Mouse (Mus musculus) central nervous system, embryonic 11.5 days (tissue): ENCODE measurements around the gene Hist1h4n. TPM values are rescaled to one million over a fixed set of nuclear protein-coding genes. Genes with fewer than 3 reads are reported as not detected.

Source experiments
- polyA plus RNA-seq: library from polyadenylated mRNA; depleted of rRNA; stranded (reverse); fragments of >200 nt; gene quantifications from 2 replicates; pipeline ENCODE4 v1.2.3, GENCODE M21; 2012; rRNA removed

The Hist1h4n gene
- polyA plus RNA-seq = 25.3 and 35.4 TPM in 2 replicates

GRCm38 (mm10) chr13:21831418-21832394, at the start of gene Hist1h4n:
TSS of gene Hist1h4n (minus strand) at chr13:21832196.

GRCm38 (mm10) chr13:21833461-21833860, 1.5 kb upstream of the Hist1h4n start, which contains the start of the genes Hist1h2ap and Hist1h2br:
TSS of gene Hist1h2ap (minus strand) at chr13:21833507.
TSS of gene Hist1h2br (plus strand) at chr13:21833743.

GRCm38 (mm10) chr13:21811539-21811938, 20.5 kb downstream of the Hist1h4n start, which contains the start of gene Hist1h4m:
TSS of gene Hist1h4m (plus strand) at chr13:21811746.

GRCm38 (mm10) chr13:21810073-21810472, 21.9 kb downstream of the Hist1h4n start, which contains the start of the genes Hist1h2bq and Hist1h2ao:
TSS of gene Hist1h2bq (minus strand) at chr13:21810197.
TSS of gene Hist1h2ao (plus strand) at chr13:21810465.

GRCm38 (mm10) chr13:21786899-21787629, 44.9 kb downstream of the Hist1h4n start, which contains the start of the genes Hist1h2an and Hist1h2bp:
TSS of gene Hist1h2an (minus strand) at chr13:21787218.
TSS of gene Hist1h2bp (plus strand) at chr13:21787461.

GRCm38 (mm10) chr13:21783255-21783617, 48.8 kb downstream of the Hist1h4n start, which contains the start of gene Hist1h3i:
TSS of gene Hist1h3i (minus strand) at chr13:21783370.

Other genes with a start within 250 kb of the Hist1h4n start
- gene Olfr1362, start 218.2 kb downstream of the Hist1h4n start, polyA plus RNA-seq = not detected in 2 replicates
- gene Olfr11, start 189.7 kb downstream of the Hist1h4n start, polyA plus RNA-seq = 0.01 TPM in 1 of 2 replicates, not detected in the other
- gene Olfr1361, start 168.8 kb downstream of the Hist1h4n start, polyA plus RNA-seq = not detected in 2 replicates
- gene Olfr1360, start 154.8 kb downstream of the Hist1h4n start, polyA plus RNA-seq = not detected in 2 replicates
- not detected in 2 replicates for gene Olfr1359, start 134.1 kb downstream of the Hist1h4n start, polyA plus RNA-seq
- gene Hist1h2bl, start 116.1 kb downstream of the Hist1h4n start, polyA plus RNA-seq = 18.0 and 18.2 TPM in 2 replicates
- 15.1 and 39.4 TPM in 2 replicates for gene Hist1h2ai, start 115.8 kb downstream of the Hist1h4n start, polyA plus RNA-seq
- 39.3 and 62.8 TPM in 2 replicates for gene Hist1h3h, start 114.5 kb downstream of the Hist1h4n start, polyA plus RNA-seq
- 9.2 and 22.6 TPM in 2 replicates for gene Hist1h2bm, start 110.2 kb downstream of the Hist1h4n start, polyA plus RNA-seq
- 11.9 and 16.4 TPM in 2 replicates for gene Hist1h4j, start 97.1 kb downstream of the Hist1h4n start, polyA plus RNA-seq
- gene Hist1h4k, start 81.7 kb downstream of the Hist1h4n start, polyA plus RNA-seq = 29.0 and 72.0 TPM in 2 replicates
- 32.6 and 49.5 TPM in 2 replicates for gene Hist1h2ak, start 78.4 kb downstream of the Hist1h4n start, polyA plus RNA-seq
- 14.7 and 18.0 TPM in 2 replicates for gene Hist1h2bn, start 78.1 kb downstream of the Hist1h4n start, polyA plus RNA-seq
- gene Hist1h1b, start 51.6 kb downstream of the Hist1h4n start, polyA plus RNA-seq = 8.9 and 15.5 TPM in 2 replicates
- 45.2 and 84.3 TPM in 2 replicates for gene Hist1h3i, start 48.8 kb downstream of the Hist1h4n start, polyA plus RNA-seq
- 11.9 and 22.1 TPM in 2 replicates for gene Hist1h2an, start 45.0 kb downstream of the Hist1h4n start, polyA plus RNA-seq
- 1.1 and 3.4 TPM in 2 replicates for gene Hist1h2bp, start 44.7 kb downstream of the Hist1h4n start, polyA plus RNA-seq
- 18.6 and 19.5 TPM in 2 replicates for gene Hist1h2bq, start 22.0 kb downstream of the Hist1h4n start, polyA plus RNA-seq
- 1.2 TPM in 1 of 2 replicates, not detected in the other for gene Hist1h2ao, start 21.7 kb downstream of the Hist1h4n start, polyA plus RNA-seq
- 38.4 TPM in 1 of 2 replicates, not detected in the other for gene Hist1h4m, start 20.4 kb downstream of the Hist1h4n start, polyA plus RNA-seq
- 59.8 and 81.8 TPM in 2 replicates for gene Hist1h2ap, start 1.3 kb upstream of the Hist1h4n start, polyA plus RNA-seq
- 8.4 and 17.0 TPM in 2 replicates for gene Hist1h2br, start 1.5 kb upstream of the Hist1h4n start, polyA plus RNA-seq
- 13.1 and 19.9 TPM in 2 replicates for gene Zfp184, start 112.9 kb upstream of the Hist1h4n start, polyA plus RNA-seq
- 0.04 TPM in 1 of 2 replicates, not detected in the other for gene Pom121l2, start 149.0 kb upstream of the Hist1h4n start, polyA plus RNA-seq
- 0.24 and 0.47 TPM in 2 replicates for gene Prss16, start 177.5 kb upstream of the Hist1h4n start, polyA plus RNA-seq
- gene Hist1h2ah, start 203.4 kb upstream of the Hist1h4n start, polyA plus RNA-seq = 11.5 and 15.7 TPM in 2 replicates
- 21.2 and 30.1 TPM in 2 replicates for gene Hist1h2bk, start 203.7 kb upstream of the Hist1h4n start, polyA plus RNA-seq
- 60.0 and 87.2 TPM in 2 replicates for gene Hist1h4i, start 209.2 kb upstream of the Hist1h4n start, polyA plus RNA-seq
- gene Hist1h2ag, start 210.7 kb upstream of the Hist1h4n start, polyA plus RNA-seq = 45.5 and 69.8 TPM in 2 replicates
- 14.7 and 26.0 TPM in 2 replicates for gene Hist1h2bj, start 211.0 kb upstream of the Hist1h4n start, polyA plus RNA-seq